Mouse (Mus musculus) E14TG2a.4 (cell line): Measurements from ENCODE around the gene Cryge.

Experiments used
- CTCF ChIP-seq: conservative IDR thresholded peaks from 2 replicates; pipeline ENCODE4 v1.5.1; 2014; ENCODE audit warnings: low read length
- NANOG ChIP-seq: IDR thresholded peaks from 2 replicates; pipeline ENCODE4 v1.6.1; 2014; ENCODE audit warnings: borderline replicate concordance, low read length, mixed read lengths

- TF ChIP-seq CTCF (no peak), NANOG (no peak)
These were observed 2.2 kb downstream of the Cryge start for GRCm38 (mm10) chr1:65048781-65049180.
